In the genomic region with DNA sequence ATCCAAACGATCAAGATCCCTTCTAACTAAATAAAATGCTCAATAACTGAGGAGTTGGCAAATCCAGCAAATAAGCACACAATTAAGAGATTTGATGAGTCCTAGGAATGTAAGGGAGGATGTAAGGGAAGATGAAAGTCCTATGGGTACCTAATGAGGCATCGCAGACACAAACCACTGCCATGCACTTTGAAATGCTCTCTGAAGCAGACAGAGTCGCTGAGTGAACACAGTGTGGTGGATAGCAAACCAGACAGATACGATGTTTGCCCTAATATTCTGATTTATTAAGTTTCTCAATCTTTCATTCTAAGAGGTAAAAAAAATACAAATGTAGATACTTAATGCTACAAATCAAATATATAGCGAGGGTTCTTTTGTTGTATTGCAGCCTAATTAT, we compare ENCODE assay signal across 25 mouse cellular contexts. TPM values are rescaled to one million over a fixed set of nuclear protein-coding genes. Genes with fewer than 3 reads are reported as not detected.
"Had no signal": no experiment of that assay in that cellular context is flagged by ENCODE, and none has a peak within 500 bp of the region (broad histone marks: within the 10 kb centered on the region; RNA-seq: fewer than 3 reads in every experiment).

No protein-coding gene starts in this region.

- H3K9me3 ChIP-seq: liver, embryonic 15.5 days; lung, embryonic 15.5 days; megakaryocyte, embryonic 14.5 days; midbrain, embryonic 13.5 days; midbrain, embryonic 15.5 days; neural tube, embryonic 12.5 days had no signal

- H3K27ac ChIP-seq: liver, embryonic 15.5 days; lung, embryonic 15.5 days; macrophage; midbrain, embryonic 13.5 days; midbrain, embryonic 15.5 days; neural tube, embryonic 12.5 days had no signal

- H3K4me3 ChIP-seq: liver, embryonic 15.5 days; lung, embryonic 15.5 days; megakaryocyte, embryonic 14.5 days; midbrain, embryonic 13.5 days; midbrain, embryonic 15.5 days; neural tube, embryonic 12.5 days had no signal

- H3K9ac ChIP-seq: liver, embryonic 15.5 days; liver, postnatal 0 days; lung, embryonic 15.5 days; midbrain, embryonic 13.5 days; midbrain, embryonic 15.5 days; neural tube, embryonic 12.5 days had no signal

- DNase-seq: liver, postnatal 0 days; lung, adult 2 months; lung, postnatal 14 days; lung, postnatal 36 days; right cerebral cortex, postnatal 14 days; thymus, adult 18-20 months; thymus, postnatal 14 days; thymus, postnatal 36 days had no signal

- H3K36me3 ChIP-seq: liver, embryonic 15.5 days; lung, embryonic 15.5 days; midbrain, embryonic 13.5 days; midbrain, embryonic 15.5 days; neural tube, embryonic 12.5 days had no signal

- H3K27me3 ChIP-seq: liver, embryonic 15.5 days; lung, embryonic 15.5 days; megakaryocyte, embryonic 14.5 days; midbrain, embryonic 13.5 days; midbrain, embryonic 15.5 days; neural tube, embryonic 12.5 days had no signal

- H3K4me1 ChIP-seq: liver, embryonic 15.5 days; lung, embryonic 15.5 days; megakaryocyte, embryonic 14.5 days; midbrain, embryonic 15.5 days; neural tube, embryonic 12.5 days had no signal

- H3K4me2 ChIP-seq: liver, embryonic 15.5 days; lung, embryonic 15.5 days; midbrain, embryonic 11.5 days; midbrain, embryonic 13.5 days; midbrain, embryonic 15.5 days; neural tube, embryonic 12.5 days had no signal

- ATAC-seq: liver, postnatal 0 days; lung, postnatal 0 days; midbrain, embryonic 13.5 days; midbrain, embryonic 15.5 days had no signal

RNA-seq across cellular contexts. Expression of gene 4931408C20Rik, which starts 51.2 kb away (rescaled TPM):
- total RNA-seq: megakaryocyte progenitor cell, adult 5-6 weeks; midbrain, postnatal 0 days; monocyte, adult 5-6 weeks; neutrophil, adult 5-6 weeks had no signal
- polyA plus RNA-seq: liver, embryonic 15.5 days; liver, postnatal 0 days; lung, adult 2 months; lung, embryonic 15.5 days; lung, postnatal 0 days; macrophage; midbrain, embryonic 11.5 days; midbrain, embryonic 13.5 days; midbrain, embryonic 15.5 days; midbrain, postnatal 0 days; neural tube, embryonic 12.5 days; neural tube, embryonic 14.5 days; spleen, adult 2 months; stomach, embryonic 14.5 days; stomach, embryonic 16.5 days had no signal
